Mouse (Mus musculus): Measurements from ENCODE around the gene Cln5.

DNA sequence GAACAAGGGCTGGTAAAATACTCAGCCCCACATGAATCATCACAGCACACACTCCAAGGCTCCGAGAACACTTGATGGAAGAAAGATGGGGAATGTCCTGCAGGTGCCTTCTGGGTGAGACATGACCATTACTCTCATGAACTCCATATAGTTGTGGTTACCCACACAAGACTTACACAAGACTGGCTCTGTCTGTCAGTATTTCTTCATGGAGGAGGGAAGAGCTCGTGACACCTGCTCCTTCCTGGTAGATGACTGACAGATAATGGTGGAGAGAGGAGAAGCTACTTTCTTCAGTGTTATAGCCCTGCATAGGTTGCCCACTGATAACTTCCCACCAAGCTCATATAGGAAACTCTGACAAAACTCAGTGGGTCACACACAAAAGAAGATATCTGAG is 40.8 kb upstream of the Cln5 start:
- TF ChIP-seq POLR2A (IDR thresholded peaks at IDR 0.05; ENCODE audit: borderline replicate concordance, insufficient read depth, low read length) (no peak), CTCF (IDR thresholded peaks at IDR 0.05; ENCODE audit: borderline replicate concordance, insufficient read depth, low read depth, low read length) (no peak)

All from cerebellum, adult 2 months (tissue).